Mouse (Mus musculus): ENCODE data around the gene Nosip. TPM values are rescaled to one million over a fixed set of nuclear protein-coding genes. Genes with fewer than 3 reads are reported as not detected.

Nosip gene
- polyA plus RNA-seq, 1 experiment from 2014 or later, result 53.7 TPM

GRCm38 (mm10) chr7:45040851-45041250 lies 21.4 kb upstream of the Nosip start:
- 93% methylated on average over 9 of the region's 9 CpGs for WGBS

GRCm38 (mm10) chr7:45043307-45043706 lies 18.9 kb upstream of the Nosip start:
- Histone ChIP-seq H3K27ac (no peak overlapping the region), H3K27me3 (no peaks in the 10 kb centered on the region), H3K4me1 (0 out of 2 replicates have a peak, but pooled peaks cover 2% of the 10 kb centered on the region), H3K4me3 (replicated peaks) (no peak overlapping the region), H3K9ac (no peak overlapping the region), H3K4me2 (no peak overlapping the region), H3K36me3 (replicated peaks) (peaks cover 99% of the 10 kb centered on the region), H3K9me3 (no peaks in the 10 kb centered on the region)
- 96% methylated on average over 14 of the region's 14 CpGs for WGBS
- ATAC-seq (ENCODE audit: low FRiP score), result no peak

More at GRCm38 (mm10) chr7:45040851-45041250, 21.4 kb upstream of the Nosip start:
- ATAC-seq (ENCODE audit: low FRiP score), result no peak
- Histone ChIP-seq H3K9me3 (no peaks in the 10 kb centered on the region), H3K9ac (no peak overlapping the region), H3K27ac (0 out of 2 replicates have a peak overlapping the region, but pooled peaks have one; percentile 5), H3K4me1 (no peaks in the 10 kb centered on the region), H3K4me3 (replicated peaks) (no peak overlapping the region), H3K4me2 (no peak overlapping the region), H3K27me3 (no peaks in the 10 kb centered on the region), H3K36me3 (replicated peaks) (peaks cover 99% of the 10 kb centered on the region)

- WGBS, result 94% methylated on average over 22 of the region's 22 CpGs
- H3K9ac ChIP-seq, result no peak overlapping the region
- no peak for ATAC-seq (ENCODE audit: low FRiP score)
- H3K27ac ChIP-seq, result no peak overlapping the region
- H3K9me3 ChIP-seq, result no peaks in the 10 kb centered on the region
- H3K4me3 ChIP-seq (replicated peaks), result no peak overlapping the region
- no peaks in the 10 kb centered on the region for H3K27me3 ChIP-seq
- no peak overlapping the region for H3K4me2 ChIP-seq
- peaks cover 99% of the 10 kb centered on the region for H3K36me3 ChIP-seq (replicated peaks)
- peaks cover 9% of the 10 kb centered on the region for H3K4me1 ChIP-seq
These were observed 16.5 kb upstream of the Nosip start for GRCm38 (mm10) chr7:45045741-45046140.

GRCm38 (mm10) chr7:45046853-45047350 lies 15.3 kb upstream of the Nosip start:
- H3K27me3 ChIP-seq, result no peaks in the 10 kb centered on the region
- WGBS, result 97% methylated on average over 26 of the region's 26 CpGs
- H3K4me3 ChIP-seq (replicated peaks), result no peak overlapping the region
- peaks cover 87% of the 10 kb centered on the region for H3K36me3 ChIP-seq (replicated peaks)
- H3K4me1 ChIP-seq, result peaks cover 21% of the 10 kb centered on the region
- no peak overlapping the region for H3K9ac ChIP-seq
- H3K27ac ChIP-seq, result no peak overlapping the region
- H3K9me3 ChIP-seq, result no peaks in the 10 kb centered on the region
- H3K4me2 ChIP-seq, result no peak overlapping the region
- ATAC-seq (ENCODE audit: low FRiP score), result no peak

GRCm38 (mm10) chr7:45047491-45047890 lies 14.7 kb upstream of the Nosip start:
- Histone ChIP-seq H3K4me2 (no peak overlapping the region), H3K27ac (no peak overlapping the region), H3K36me3 (replicated peaks) (peaks cover 81% of the 10 kb centered on the region), H3K4me1 (peaks cover 22% of the 10 kb centered on the region), H3K9me3 (no peaks in the 10 kb centered on the region), H3K4me3 (replicated peaks) (no peak overlapping the region), H3K9ac (no peak overlapping the region), H3K27me3 (no peaks in the 10 kb centered on the region)
- 98% methylated on average over 14 of the region's 14 CpGs for WGBS
- ATAC-seq (ENCODE audit: low FRiP score), result no peak

- Histone ChIP-seq H3K4me2 (no peak overlapping the region), H3K36me3 (replicated peaks) (peaks cover 74% of the 10 kb centered on the region), H3K4me1 (peaks cover 22% of the 10 kb centered on the region), H3K27ac (no peak overlapping the region), H3K9me3 (no peaks in the 10 kb centered on the region), H3K9ac (no peak overlapping the region), H3K4me3 (replicated peaks) (no peak overlapping the region), H3K27me3 (no peaks in the 10 kb centered on the region)
- ATAC-seq (ENCODE audit: low FRiP score), result no peak
- 93% methylated on average over 38 of the region's 38 CpGs for WGBS
These were observed 14.0 kb upstream of the Nosip start for GRCm38 (mm10) chr7:45048001-45048890.

GRCm38 (mm10) chr7:45048923-45049657 lies 13.1 kb upstream of the Nosip start:
- WGBS, result 96% methylated on average over 23 of the region's 23 CpGs
- Histone ChIP-seq H3K4me1 (peaks cover 27% of the 10 kb centered on the region), H3K9me3 (no peaks in the 10 kb centered on the region), H3K27ac (no peak overlapping the region), H3K9ac (no peak overlapping the region), H3K4me3 (replicated peaks) (no peak overlapping the region), H3K27me3 (no peaks in the 10 kb centered on the region), H3K4me2 (no peak overlapping the region), H3K36me3 (replicated peaks) (peaks cover 65% of the 10 kb centered on the region)
- ATAC-seq (ENCODE audit: low FRiP score), result no peak

GRCm38 (mm10) chr7:45050945-45051600 lies 11.2 kb upstream of the Nosip start:
- Histone ChIP-seq H3K4me1 (peaks cover 32% of the 10 kb centered on the region), H3K9me3 (no peaks in the 10 kb centered on the region), H3K4me2 (peak overlapping the region; percentile 85), H3K4me3 (replicated peaks) (peak overlapping the region; percentile 90), H3K27me3 (no peaks in the 10 kb centered on the region), H3K9ac (peak overlapping the region; percentile 94), H3K27ac (peak overlapping the region; percentile 100), H3K36me3 (replicated peaks) (peaks cover 46% of the 10 kb centered on the region)
- 2% methylated on average over 16 of the region's 16 CpGs for WGBS
- ATAC-seq (ENCODE audit: low FRiP score), result peak; percentile 59

GRCm38 (mm10) chr7:45051601-45051974 lies 10.6 kb upstream of the Nosip start:
- peaks cover 32% of the 10 kb centered on the region for H3K4me1 ChIP-seq
- no peaks in the 10 kb centered on the region for H3K9me3 ChIP-seq
- peak overlapping the region; percentile 90 for H3K4me3 ChIP-seq (replicated peaks)
- peak overlapping the region; percentile 94 for H3K9ac ChIP-seq
- peak overlapping the region; percentile 100 for H3K27ac ChIP-seq
- WGBS, result 1% methylated on average over 13 of the region's 13 CpGs
- no peak for ATAC-seq (ENCODE audit: low FRiP score)
- H3K4me2 ChIP-seq, result peak overlapping the region; percentile 85
- H3K27me3 ChIP-seq, result no peaks in the 10 kb centered on the region
- peaks cover 40% of the 10 kb centered on the region for H3K36me3 ChIP-seq (replicated peaks)

- no peak for ATAC-seq (ENCODE audit: low FRiP score)
- peak overlapping the region; percentile 100 for H3K27ac ChIP-seq
- peak overlapping the region; percentile 90 for H3K4me3 ChIP-seq (replicated peaks)
- peaks cover 33% of the 10 kb centered on the region for H3K36me3 ChIP-seq (replicated peaks)
- no peaks in the 10 kb centered on the region for H3K9me3 ChIP-seq
- peak overlapping the region; percentile 94 for H3K9ac ChIP-seq
- under 1% methylated on average over 38 of the region's 38 CpGs for WGBS
- H3K4me2 ChIP-seq, result peak overlapping the region; percentile 85
- no peaks in the 10 kb centered on the region for H3K27me3 ChIP-seq
- H3K4me1 ChIP-seq, result peaks cover 30% of the 10 kb centered on the region
These were observed 9.9 kb upstream of the Nosip start for GRCm38 (mm10) chr7:45052181-45052861.

GRCm38 (mm10) chr7:45052862-45053116 lies 9.4 kb upstream of the Nosip start, which contains the start of gene Prr12:
Prr12 (minus strand) TSS chr7:45052881.
- no peaks in the 10 kb centered on the region for H3K9me3 ChIP-seq
- ATAC-seq (ENCODE audit: low FRiP score), result no peak
- no CpG with 5 or more reads among the region's 18 CpGs for WGBS

More at GRCm38 (mm10) chr7:45052862-45053116, 9.4 kb upstream of the Nosip start, which contains the start of gene Prr12:
- Histone ChIP-seq H3K4me1 (peaks cover 30% of the 10 kb centered on the region), H3K27ac (peak within 1 kb of the TSS; percentile 100), H3K9ac (peak within 1 kb of the TSS; percentile 94), H3K4me3 (replicated peaks) (peak within 1 kb of the TSS; percentile 90), H3K4me2 (peak within 1 kb of the TSS; percentile 85), H3K36me3 (replicated peaks) (peaks cover 28% of the 10 kb centered on the region), H3K27me3 (no peaks in the 10 kb centered on the region)

Measured in forebrain, embryonic 12.5 days (tissue).